Mouse (Mus musculus) cerebellum, adult 2 months (tissue): ENCODE measurements around the gene Gtf2a1.

Experiments
- CTCF ChIP-seq: fragments of 200-500 bp; IDR thresholded peaks from 2 replicates; pipeline ENCODE4 v1.5.1; 2011; ENCODE audit warnings: low read depth, mild to moderate bottlenecking, control low read depth, low read length, moderate library complexity, borderline replicate concordance; ENCODE audit not compliant: insufficient read depth
- POLR2A ChIP-seq: fragments of 200-500 bp; IDR thresholded peaks from 2 replicates; pipeline ENCODE4 v1.6.1; 2011; ENCODE audit warnings: low read length, control low read depth, borderline replicate concordance; ENCODE audit not compliant: insufficient read depth

GRCm38 (mm10) chr12:91567145-91567544 lies 23.1 kb downstream of the Gtf2a1 start:
- no peak for TF ChIP-seq CTCF
- no peak for TF ChIP-seq POLR2A
